Mouse (Mus musculus): ENCODE measurements around the gene Sptlc3. TPM values are rescaled to one million over a fixed set of nuclear protein-coding genes. Genes with fewer than 3 reads are reported as not detected.

The Sptlc3 gene
- polyA plus RNA-seq, 1 experiment from 2014 or later: 0.19 TPM

DNA sequence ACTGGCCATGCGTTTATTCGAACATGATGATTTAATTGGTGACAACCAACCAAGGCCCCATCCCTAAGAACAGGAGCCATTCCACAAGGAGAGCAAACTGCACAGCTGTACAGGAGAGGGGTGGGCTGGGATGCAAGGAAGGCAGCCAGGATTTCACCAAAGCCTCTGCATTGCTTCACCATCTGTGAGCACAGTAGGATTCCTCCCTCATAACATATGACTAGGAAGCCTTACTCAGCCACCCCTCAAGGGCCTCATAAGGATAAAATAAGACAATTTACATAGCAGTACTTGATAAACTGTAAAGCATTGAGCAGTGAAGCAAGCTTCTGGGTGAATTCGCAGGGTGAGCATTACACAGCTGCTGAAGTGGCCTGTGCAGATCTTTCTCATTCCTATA lies 155.8 kb downstream of the Sptlc3 start:
- Histone ChIP-seq H3K4me3 (no peak overlapping the region), H3K27ac (replicated peaks) (no peak overlapping the region), H3K4me1 (no peaks in the 10 kb centered on the region), H3K27me3 (peaks cover 13% of the 10 kb centered on the region; the same call in 1 of the 2 replicates), H3K9me3 (no peaks in the 10 kb centered on the region), H3K4me2 (replicated peaks) (no peak overlapping the region), H3K9ac (replicated peaks) (no peak overlapping the region), H3K36me3 (no peaks in the 10 kb centered on the region)
- WGBS: 84% methylated on average over 3 of the region's 3 CpGs
- no peak for ATAC-seq (replicated peaks)

DNA sequence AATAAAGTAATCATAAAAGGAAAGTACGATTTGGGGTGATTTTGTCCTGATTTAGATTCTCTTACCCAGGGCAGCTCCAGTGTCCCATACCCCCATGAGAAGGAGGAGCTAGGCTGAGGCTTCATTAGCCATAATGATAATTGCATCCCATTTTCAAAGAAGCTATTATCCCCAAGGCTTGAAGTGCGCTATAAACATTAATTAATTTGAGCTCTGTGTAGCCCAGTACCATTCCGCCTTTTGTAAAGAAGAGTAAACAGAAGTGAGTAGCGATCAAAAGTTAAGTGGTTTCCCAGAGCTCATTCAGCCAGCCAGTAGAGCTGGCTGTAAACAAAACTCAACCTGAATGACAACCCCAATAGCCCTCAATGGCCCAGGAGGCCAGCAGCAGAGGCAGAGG lies 163.0 kb downstream of the Sptlc3 start:
- peak; percentile 46; the same call in 1 of the 2 replicates for ATAC-seq (replicated peaks)
- Histone ChIP-seq H3K9me3 (no peaks in the 10 kb centered on the region), H3K36me3 (no peaks in the 10 kb centered on the region), H3K27me3 (peaks cover 42% of the 10 kb centered on the region), H3K9ac (replicated peaks) (no peak overlapping the region), H3K4me1 (no peaks in the 10 kb centered on the region; the same call in 1 of the 2 replicates), H3K4me2 (replicated peaks) (no peak overlapping the region), H3K27ac (replicated peaks) (no peak overlapping the region), H3K4me3 (no peak overlapping the region)
- WGBS: 18% methylated on average over 4 of the region's 4 CpGs

DNA sequence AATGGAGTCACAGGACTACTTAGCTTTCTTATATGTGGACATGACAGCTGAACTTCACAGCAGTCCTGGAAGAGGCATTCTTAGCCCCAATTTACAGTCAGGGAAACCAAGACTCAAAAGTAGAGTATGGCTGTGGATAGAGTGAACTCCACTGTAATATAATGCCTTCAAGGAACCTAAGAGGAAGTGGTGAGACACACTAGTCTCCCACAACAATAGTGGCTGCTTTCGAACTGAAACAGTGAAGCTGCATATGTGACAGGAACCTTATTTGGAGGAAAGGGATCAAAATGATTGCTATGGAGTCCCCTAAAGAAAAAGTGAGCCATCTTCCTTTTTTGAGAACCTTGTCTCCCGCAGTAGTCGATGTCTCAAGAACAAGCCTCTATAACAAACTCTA lies 178.1 kb downstream of the Sptlc3 start:
- H3K4me2 ChIP-seq (replicated peaks): no peak overlapping the region
- no peaks in the 10 kb centered on the region for H3K9me3 ChIP-seq
- H3K27ac ChIP-seq (replicated peaks): no peak overlapping the region
- H3K27me3 ChIP-seq: peaks cover 25% of the 10 kb centered on the region
- H3K4me1 ChIP-seq: peaks cover 8% of the 10 kb centered on the region; the same call in 1 of the 2 replicates
- H3K4me3 ChIP-seq: no peak overlapping the region
- ATAC-seq (replicated peaks): no peak
- WGBS: 90% methylated on average over 3 of the region's 3 CpGs
- H3K36me3 ChIP-seq: no peaks in the 10 kb centered on the region
- no peak overlapping the region for H3K9ac ChIP-seq (replicated peaks)

DNA sequence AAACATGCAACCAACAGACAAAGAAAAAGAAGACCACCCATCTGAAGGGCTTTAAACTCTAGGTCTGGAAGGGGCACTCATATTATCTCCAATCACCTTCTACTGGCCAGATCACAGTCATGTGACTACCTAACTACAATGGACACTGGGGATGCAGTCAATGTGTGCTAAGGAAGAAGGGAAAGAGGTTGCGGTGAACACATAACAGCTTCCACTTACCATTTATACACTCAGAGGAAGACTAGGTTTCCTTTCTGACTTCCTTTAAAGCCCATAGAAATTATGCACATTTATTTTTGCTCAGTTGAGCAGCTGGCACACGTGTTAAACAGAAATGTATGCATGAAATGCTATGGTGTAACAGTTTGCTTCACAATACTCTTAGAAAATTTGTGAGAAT lies 178.7 kb downstream of the Sptlc3 start:
- Histone ChIP-seq H3K9ac (replicated peaks) (no peak overlapping the region), H3K4me1 (peaks cover 14% of the 10 kb centered on the region), H3K36me3 (no peaks in the 10 kb centered on the region), H3K27me3 (peaks cover 26% of the 10 kb centered on the region), H3K4me3 (no peak overlapping the region), H3K4me2 (replicated peaks) (no peak overlapping the region), H3K27ac (replicated peaks) (no peak overlapping the region), H3K9me3 (no peaks in the 10 kb centered on the region)
- ATAC-seq (replicated peaks): no peak
- WGBS: 70% methylated on average over 2 of the region's 2 CpGs

DNA sequence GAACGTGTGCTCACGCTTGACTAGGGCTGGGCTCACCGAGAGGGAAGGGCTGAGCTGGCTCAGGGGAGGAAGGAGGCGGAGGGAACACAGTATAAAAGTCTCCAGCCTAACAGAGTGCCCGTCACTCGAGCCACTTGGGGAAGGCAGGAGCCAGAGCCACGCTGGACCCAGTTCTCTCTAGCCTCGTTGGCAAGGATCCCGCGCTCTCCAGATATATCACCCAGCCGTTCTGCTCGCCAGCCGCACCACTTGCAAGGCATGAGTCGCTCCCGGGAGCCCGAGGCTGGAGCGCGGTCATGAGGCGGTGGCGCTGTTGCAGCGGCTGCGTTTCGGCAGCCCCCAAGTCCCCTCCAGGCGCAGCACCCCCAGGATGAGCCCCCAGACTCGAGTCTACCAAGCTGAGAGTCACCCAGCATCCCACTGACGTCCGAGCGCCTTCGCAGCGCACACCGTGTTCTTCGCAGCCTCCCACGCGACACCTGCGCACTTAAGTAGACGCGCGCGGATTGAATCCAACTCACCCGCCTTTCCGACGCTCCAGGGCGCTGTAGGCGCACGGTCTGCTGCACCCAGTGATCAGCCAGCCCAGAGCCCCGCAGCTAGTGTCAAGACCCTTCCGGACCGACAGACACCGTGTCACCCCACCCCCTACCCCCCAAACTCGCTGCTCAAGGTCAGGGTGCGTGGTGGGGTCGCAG lies 183.5 kb downstream of the Sptlc3 start:
- under 1% methylated on average over 52 of the region's 52 CpGs for WGBS
- Histone ChIP-seq H3K27ac (replicated peaks) (no peak overlapping the region), H3K27me3 (peaks cover 42% of the 10 kb centered on the region), H3K9ac (replicated peaks) (peak overlapping the region; percentile 63), H3K4me2 (replicated peaks) (peak overlapping the region; percentile 93), H3K36me3 (no peaks in the 10 kb centered on the region), H3K4me1 (peaks cover 25% of the 10 kb centered on the region), H3K4me3 (peak overlapping the region; percentile 78), H3K9me3 (no peaks in the 10 kb centered on the region)
- peak; percentile 60 for ATAC-seq (replicated peaks)

DNA sequence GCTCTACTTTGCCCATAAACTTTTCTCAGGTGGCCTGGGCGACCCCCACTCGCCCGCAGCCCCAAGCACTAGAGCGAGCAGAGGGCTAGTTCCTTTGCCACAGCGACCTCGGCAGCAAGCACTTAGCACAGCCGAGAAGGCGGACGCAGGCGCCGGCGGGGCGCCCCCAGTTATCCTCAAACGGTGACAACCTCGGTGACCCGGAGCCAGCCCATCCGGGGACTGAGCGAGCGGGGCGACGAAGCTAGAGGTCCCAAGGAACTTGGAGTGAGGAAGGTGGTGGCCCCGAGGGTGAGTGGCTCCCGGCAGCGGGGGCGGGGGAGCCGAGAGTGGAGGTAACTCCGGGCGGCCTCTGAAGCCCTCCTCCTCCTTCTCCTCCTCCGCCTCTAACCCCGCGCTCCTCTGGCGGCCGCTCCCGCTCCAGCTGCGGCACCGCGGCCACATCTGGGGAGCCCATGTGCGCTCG lies 184.1 kb downstream of the Sptlc3 start, which contains the start of gene Ism1:
Gene Ism1 (plus strand): TSS at position 370 of the 466 bp plus-strand sequence.
- peak; percentile 68 for ATAC-seq (replicated peaks)
- Histone ChIP-seq H3K4me2 (replicated peaks) (peak within 1 kb of the TSS; percentile 93), H3K9ac (replicated peaks) (peak within 1 kb of the TSS; percentile 63), H3K27me3 (peaks cover 42% of the 10 kb centered on the region), H3K36me3 (no peaks in the 10 kb centered on the region), H3K9me3 (no peaks in the 10 kb centered on the region), H3K4me1 (peaks cover 25% of the 10 kb centered on the region), H3K4me3 (peak within 1 kb of the TSS; percentile 78), H3K27ac (replicated peaks) (peak within 1 kb of the TSS; percentile 41)
- 0% methylated on average over 33 of the region's 39 CpGs for WGBS

DNA sequence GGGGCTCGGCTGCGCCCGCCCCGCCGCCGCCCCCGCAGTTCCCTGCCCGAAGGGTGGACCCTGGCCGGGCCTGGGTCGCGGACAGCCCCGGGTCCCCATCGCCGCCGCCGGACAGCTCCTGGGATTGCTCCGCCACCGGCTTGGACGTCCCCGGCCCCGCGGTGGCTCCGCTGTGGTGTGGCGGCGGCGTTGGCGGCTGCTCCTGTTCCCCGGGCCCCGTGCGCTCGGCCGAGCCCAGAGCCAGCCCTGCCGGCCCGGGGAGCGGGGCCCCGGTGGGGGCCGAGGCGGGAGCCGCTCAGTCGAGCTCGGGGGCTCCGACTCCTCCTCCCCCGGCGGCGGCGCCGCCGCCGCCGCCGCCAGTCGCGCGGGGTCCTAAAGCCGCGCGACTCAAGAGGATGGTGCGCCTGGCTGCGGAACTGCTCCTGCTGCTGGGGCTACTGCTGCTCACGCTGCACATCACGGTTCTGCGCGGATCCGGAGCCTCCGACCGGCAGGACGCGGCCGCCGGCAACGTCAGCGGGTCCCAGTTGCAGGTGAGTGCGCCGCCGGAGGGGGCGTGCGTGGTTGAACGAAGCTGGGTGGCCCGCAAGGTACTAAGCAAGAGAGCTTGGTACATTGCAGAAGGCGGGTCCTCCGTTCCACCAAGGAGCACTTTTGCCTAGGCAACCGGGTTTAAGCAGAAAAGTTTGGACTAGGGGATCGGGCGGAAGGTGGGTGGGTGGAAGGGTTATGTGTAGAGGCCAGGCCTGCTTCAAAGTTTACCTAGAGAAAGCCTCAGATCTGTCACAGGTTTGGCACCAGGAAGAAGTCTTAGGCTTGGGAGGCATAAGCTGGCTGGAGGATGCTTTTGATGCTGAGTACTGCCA lies 184.8 kb downstream of the Sptlc3 start:
- Histone ChIP-seq H3K27me3 (peaks cover 42% of the 10 kb centered on the region), H3K4me3 (peak overlapping the region; percentile 78), H3K27ac (replicated peaks) (peak overlapping the region; percentile 41), H3K9ac (replicated peaks) (peak overlapping the region; percentile 63), H3K4me2 (replicated peaks) (peak overlapping the region; percentile 93), H3K9me3 (no peaks in the 10 kb centered on the region), H3K36me3 (no peaks in the 10 kb centered on the region), H3K4me1 (peaks cover 25% of the 10 kb centered on the region)
- peak; percentile 92 for ATAC-seq (replicated peaks)
- under 1% methylated on average over 81 of the region's 84 CpGs for WGBS

DNA sequence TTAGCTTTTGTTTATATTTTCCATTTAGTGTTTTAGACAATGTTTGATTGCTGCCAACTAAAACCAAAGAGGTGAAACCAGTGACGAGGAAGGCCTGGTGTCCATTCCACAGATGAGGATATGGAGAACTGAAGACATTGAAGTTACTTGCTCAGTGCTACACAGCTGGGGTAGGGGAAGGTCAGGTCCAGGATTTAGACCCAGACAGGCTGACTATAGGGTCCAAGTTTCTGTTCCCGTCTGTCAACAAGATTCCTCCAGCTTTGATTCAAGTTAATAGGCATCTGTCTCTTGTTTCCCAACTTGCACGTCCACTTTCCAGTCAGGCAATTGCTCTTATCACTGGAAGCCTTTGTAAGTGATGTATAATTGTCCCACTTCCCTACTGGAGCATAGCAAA lies 188.8 kb downstream of the Sptlc3 start:
- 72% methylated on average over 3 of the region's 3 CpGs for WGBS
- Histone ChIP-seq H3K27me3 (peaks cover 16% of the 10 kb centered on the region), H3K4me3 (no peak overlapping the region)

More for the DNA sequence above, 188.8 kb downstream of the Sptlc3 start:
- H3K9me3 ChIP-seq: no peaks in the 10 kb centered on the region
- no peaks in the 10 kb centered on the region for H3K36me3 ChIP-seq
- H3K4me2 ChIP-seq (replicated peaks): no peak overlapping the region
- no peak for ATAC-seq (replicated peaks)
- peaks cover 10% of the 10 kb centered on the region for H3K4me1 ChIP-seq
- H3K27ac ChIP-seq (replicated peaks): no peak overlapping the region
- no peak overlapping the region for H3K9ac ChIP-seq (replicated peaks)

Other genes with a start within 250 kb of the Sptlc3 start
- gene Ism1, start 184.3 kb downstream of the Sptlc3 start, polyA plus RNA-seq (2015; fragmentation: Nextera tagmentation; extraction: Ambion mirVana): 0.34 and 0.52 TPM in 2 replicates

Data from forebrain, embryonic 15.5 days (tissue).